Comparison of ENCODE assay signal across 8 mouse cellular contexts in the genomic region with DNA sequence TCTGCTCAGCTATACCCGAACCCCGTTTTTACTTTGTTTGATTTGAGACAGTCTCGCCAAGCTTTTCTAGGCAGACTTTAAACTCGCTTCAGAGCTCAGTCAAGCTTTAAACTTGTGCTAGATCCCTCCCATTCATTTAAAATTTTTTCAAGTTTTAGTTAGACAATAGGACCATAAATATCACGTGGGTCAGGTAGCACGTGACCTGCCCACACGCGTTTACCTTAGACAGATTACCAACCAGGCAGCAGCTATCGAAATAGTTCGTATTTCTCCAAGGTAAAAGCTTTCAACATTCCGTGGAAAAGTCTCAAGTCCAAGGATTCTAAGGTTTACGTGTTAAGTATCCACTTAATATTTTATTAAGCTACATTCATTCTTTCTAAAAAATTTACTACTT. TPM values are rescaled to one million over a fixed set of nuclear protein-coding genes. Genes with fewer than 3 reads are reported as not detected.
DNase-seq lines count a peak whose midpoint lies in the region; ATAC-seq lines count a peak whose summit lies in the region.

No protein-coding gene starts in this region.

- 9% methylated on average over 12 of the region's 12 CpGs for WGBS in heart, embryonic 12.5 days
- WGBS in kidney, embryonic 16.5 days, result 3% methylated on average over 12 of the region's 12 CpGs

- DNase-seq in heart, adult 11 months, result peak; percentile 91
- no peak for DNase-seq in heart, postnatal 25 days (ENCODE audit: low spot score)
- DNase-seq in c-Kit-positive CD71-positive TER-119-positive erythroid progenitor cells, embryonic 14.5 days (ENCODE audit: low spot score), result peak; percentile 80
- peak; percentile 83 for DNase-seq in lung, postnatal 36 days
- peak; percentile 17 for DNase-seq in retina, postnatal 7 days (ENCODE audit: low read depth, low spot score)
- no peak for DNase-seq in frontal cortex, postnatal 10 days (ENCODE audit: low spot score in 2 of 2)

- H3K4me2 ChIP-seq in heart, embryonic 12.5 days, result peak overlapping the region; percentile 73
- H3K4me2 ChIP-seq in kidney, embryonic 16.5 days (replicated peaks; ENCODE audit: low read depth, low read length), result peak overlapping the region; percentile 62

- H3K36me3 ChIP-seq in heart, embryonic 12.5 days, result peaks cover 13% of the 10 kb centered on the region
- H3K36me3 ChIP-seq in kidney, embryonic 16.5 days (ENCODE audit: insufficient read depth, low read length), result no peaks in the 10 kb centered on the region

- peak overlapping the region; percentile 81; the same call in 1 of the 2 replicates for H3K9ac ChIP-seq in heart, embryonic 12.5 days
- peak overlapping the region; percentile 82 for H3K9ac ChIP-seq in kidney, embryonic 16.5 days (replicated peaks; ENCODE audit: low read length)

- intact Hi-C loops in heart, postnatal 25 days (cut with DNase I), result no loop called here

- no peaks in the 10 kb centered on the region for H3K9me3 ChIP-seq in heart, embryonic 12.5 days (replicated peaks)
- H3K9me3 ChIP-seq in kidney, embryonic 16.5 days (ENCODE audit: low read length), result no peaks in the 10 kb centered on the region

- ATAC-seq in heart, embryonic 12.5 days (ENCODE audit: insufficient number of reproducible peaks, low FRiP score), result peak; percentile 71; the same call in 1 of the 2 replicates
- peak; percentile 68 for ATAC-seq in kidney, embryonic 16.5 days (ENCODE audit: low FRiP score, low TSS enrichment)

- peak overlapping the region; percentile 71 for H3K4me3 ChIP-seq in heart, embryonic 12.5 days
- H3K4me3 ChIP-seq in kidney, embryonic 16.5 days (ENCODE audit: low read length), result peak overlapping the region; percentile 61

- H3K27ac ChIP-seq in heart, embryonic 12.5 days (ENCODE audit: poor library complexity, severe bottlenecking), result peak overlapping the region; percentile 77
- H3K27ac ChIP-seq in kidney, embryonic 16.5 days (ENCODE audit: low read length), result peak overlapping the region; percentile 81

- H3K27me3 ChIP-seq in heart, embryonic 12.5 days (replicated peaks), result no peaks in the 10 kb centered on the region
- H3K27me3 ChIP-seq in kidney, embryonic 16.5 days (ENCODE audit: insufficient read depth, low read length), result no peaks in the 10 kb centered on the region

- peaks cover 5% of the 10 kb centered on the region; the same call in 1 of the 2 replicates for H3K4me1 ChIP-seq in heart, embryonic 12.5 days (replicated peaks)
- H3K4me1 ChIP-seq in kidney, embryonic 16.5 days (ENCODE audit: insufficient read depth, low read length), result peaks cover 6% of the 10 kb centered on the region; the same call in 1 of the 2 replicates

RNA-seq across cellular contexts. Expression of a gene that starts 10.4 kb away (rescaled TPM):
- 1 to 10 TPM; 8.1 to 9.1 TPM for total RNA-seq in heart, postnatal 25 days (2021)
- 12.6 and 13.5 TPM in 2 replicates for polyA plus RNA-seq in heart, embryonic 12.5 days (2016; fragmentation: Nextera tagmentation; extraction: Ambion mirVana)
- polyA plus RNA-seq in kidney, embryonic 16.5 days (2015; fragmentation: Nextera tagmentation; extraction: Ambion mirVana), result 6.8 and 7.2 TPM in 2 replicates

RNA-seq across cellular contexts. Expression of a gene that starts 42.2 kb away (rescaled TPM):
- total RNA-seq in heart, postnatal 25 days (2021), result 10 to 100 TPM; 23.8 to 27.7 TPM
- polyA plus RNA-seq in heart, embryonic 12.5 days (2016; fragmentation: Nextera tagmentation; extraction: Ambion mirVana), result 61.4 and 61.8 TPM in 2 replicates
- 12.3 and 13.0 TPM in 2 replicates for polyA plus RNA-seq in kidney, embryonic 16.5 days (2015; fragmentation: Nextera tagmentation; extraction: Ambion mirVana)

Comparison
In these comparisons a context has a peak if more than half of its experiments do, and no peak if none do; other contexts are left out.
1. DNase-seq: peak in heart, adult 11 months (single experiment), c-Kit-positive CD71-positive TER-119-positive erythroid progenitor cells, embryonic 14.5 days (single experiment), lung, postnatal 36 days (single experiment) and retina, postnatal 7 days (single experiment); none in heart, postnatal 25 days (single experiment) and frontal cortex, postnatal 10 days (0 of 2).